ENCODE assay signal across 8 mouse cellular contexts in genomic region chr5:35970380-35971105, GRCm38 (mm10).
DNase-seq lines count a peak whose midpoint lies in the region; ATAC-seq lines count a peak whose summit lies in the region.

No protein-coding gene starts in this region.

- no peak for ATAC-seq in cerebellum, adult (ENCODE audit: insufficient number of reproducible peaks, low FRiP score, low TSS enrichment)
- peak; percentile 81 for ATAC-seq in megakaryocyte-erythroid progenitor cell, adult 5-6 weeks (replicated peaks; ENCODE audit: low FRiP score, low TSS enrichment, poor library complexity, severe bottlenecking)

- intact Hi-C loops in heart, postnatal 25 days (cut with DNase I), result loop anchor here (1.0 to 2.0 kb wide), 2 partner anchors 16 to 81 kb away; no protein-coding TSS in a partner anchor

- DNase-seq in cerebellum, adult 11-12 months, result peak; percentile 30
- peak; percentile 34 for DNase-seq in embryo, embryonic 10.5 days (ENCODE audit: low spot score)
- DNase-seq in heart, postnatal 25 days (ENCODE audit: low spot score), result peak; percentile 20
- DNase-seq in layer of hippocampus, adult 8-10 months (ENCODE audit: low spot score in 2 of 2), result peak; percentile 63
- peak; percentile 57 to 63 for DNase-seq in thymus, adult 18-20 months
- no peak for DNase-seq in urinary bladder, postnatal 10 days (ENCODE audit: low spot score)
